Mouse (Mus musculus) c-Kit-positive CD71-positive TER-119-negative erythroid progenitor cells, embryonic 14.5 days (primary cell): ENCODE measurements around the gene Rarg.
A peak's percentile ranks its signal among the peaks of the same experiment; 100 is the strongest.

Source experiments
- DNase-seq: peaks from one replicate; pipeline ENCODE4 v3.0.0-alpha.2; 2013; ENCODE audit warnings: low read depth

Gene Rarg

DNA sequence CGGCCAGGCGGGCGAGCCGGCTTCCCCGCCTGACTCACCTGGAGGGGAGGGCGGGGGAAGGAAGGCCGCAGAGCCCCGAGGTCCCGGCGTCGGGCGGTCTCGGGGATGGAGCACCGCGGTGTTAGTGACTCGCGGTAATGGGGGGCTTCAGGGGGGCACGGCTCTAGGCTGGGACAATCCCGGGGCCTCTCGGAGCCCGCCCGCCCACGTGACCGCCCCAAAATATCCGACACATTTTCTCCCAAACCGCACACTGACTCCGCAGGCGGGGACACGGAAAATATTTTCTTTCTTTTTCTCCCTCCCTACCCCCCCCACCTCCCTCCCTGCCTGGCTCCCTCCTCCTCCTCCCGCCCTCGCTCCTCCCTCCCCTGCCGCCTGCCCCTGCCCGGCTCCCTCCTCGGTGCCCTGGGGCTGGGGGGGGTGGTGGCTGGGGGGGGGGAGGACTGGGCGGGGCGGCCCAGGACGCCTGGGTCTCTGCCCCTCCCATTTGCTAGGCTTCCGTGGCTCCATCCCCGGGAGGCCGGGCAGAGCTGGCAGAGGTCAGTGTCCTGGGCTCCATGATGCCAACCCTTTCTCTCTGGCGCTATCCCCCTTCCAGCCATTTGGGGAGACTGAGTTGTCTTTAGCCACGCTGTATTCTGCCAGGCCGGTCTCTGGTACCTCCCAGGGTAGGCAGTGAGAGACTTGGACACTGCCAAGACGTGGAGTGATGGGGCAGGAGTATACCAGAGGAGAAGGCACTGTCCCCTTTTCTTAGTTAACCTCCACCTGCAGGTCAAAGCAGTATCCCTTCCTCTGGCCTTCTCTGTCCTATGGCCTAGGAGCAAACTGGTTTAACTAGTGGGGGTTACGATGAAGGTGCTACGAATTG is at the start of gene Rarg:
Gene Rarg (minus strand): TSS at position 316 of the 874 bp plus-strand sequence.
- no peak for DNase-seq

DNA sequence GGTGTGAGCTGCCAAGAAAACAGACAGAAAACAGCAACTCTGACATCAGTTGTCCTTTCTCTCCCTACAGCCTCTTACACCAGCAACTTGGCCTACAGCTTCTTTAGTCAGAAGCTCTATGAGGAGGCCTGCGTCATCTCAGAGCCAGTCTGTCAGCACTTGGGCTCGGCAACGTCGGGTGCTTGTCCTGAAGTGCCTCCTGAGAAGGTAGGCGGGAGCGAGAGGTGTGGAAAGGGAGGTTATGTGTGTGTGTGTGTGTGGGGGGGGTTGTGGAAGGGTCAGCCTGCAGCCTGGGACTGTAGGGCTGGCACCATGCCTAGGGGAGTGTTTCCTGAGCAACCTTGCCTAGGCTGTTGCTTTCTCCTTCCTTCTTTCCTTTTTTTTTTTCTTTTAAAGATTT is 45.2 kb upstream of the Rarg start:
- no peak for DNase-seq

- DNase-seq = no peak
These were observed 39.2 kb upstream of the Rarg start for GRCm38 (mm10) chr15:102296368-102297006.

DNA sequence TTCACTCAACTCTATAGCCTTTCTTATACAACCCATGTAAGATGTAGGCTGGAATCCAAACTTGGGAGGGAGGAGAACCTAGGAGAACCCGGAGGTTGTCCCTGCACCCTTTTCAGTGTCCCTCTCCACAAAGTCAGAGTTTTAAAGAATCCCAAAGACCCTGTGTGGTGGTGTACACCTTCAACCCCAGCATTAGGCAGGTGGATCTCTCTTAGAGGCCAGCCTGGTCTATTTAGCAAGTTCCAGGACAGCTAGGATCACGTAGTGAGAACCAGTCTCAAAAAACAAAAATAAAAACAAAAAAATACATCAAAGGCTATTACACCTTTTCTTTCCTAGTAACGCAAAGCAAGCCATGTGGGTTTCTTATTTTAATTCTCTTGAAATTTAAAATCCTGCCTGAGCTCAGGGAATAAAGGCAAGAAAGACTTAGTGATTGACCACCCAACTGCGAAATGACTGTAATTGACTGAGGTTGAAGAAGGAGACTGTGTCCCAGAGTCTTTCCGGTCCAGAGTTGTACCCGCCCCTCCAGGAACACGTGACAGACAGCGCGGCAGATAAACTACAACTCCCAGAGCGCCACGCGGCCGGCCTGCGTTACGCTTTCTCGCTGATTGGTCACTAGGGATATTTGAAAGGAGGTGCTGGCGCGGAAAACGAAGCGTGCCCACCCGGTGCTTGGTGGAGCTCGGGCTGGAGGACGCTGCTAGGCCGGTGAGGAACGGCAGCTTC is 38.5 kb upstream of the Rarg start, which contains the start of gene Espl1:
Gene Espl1 (plus strand): TSS at position 634 of the 735 bp plus-strand sequence.
- DNase-seq = peak; percentile 95

DNA sequence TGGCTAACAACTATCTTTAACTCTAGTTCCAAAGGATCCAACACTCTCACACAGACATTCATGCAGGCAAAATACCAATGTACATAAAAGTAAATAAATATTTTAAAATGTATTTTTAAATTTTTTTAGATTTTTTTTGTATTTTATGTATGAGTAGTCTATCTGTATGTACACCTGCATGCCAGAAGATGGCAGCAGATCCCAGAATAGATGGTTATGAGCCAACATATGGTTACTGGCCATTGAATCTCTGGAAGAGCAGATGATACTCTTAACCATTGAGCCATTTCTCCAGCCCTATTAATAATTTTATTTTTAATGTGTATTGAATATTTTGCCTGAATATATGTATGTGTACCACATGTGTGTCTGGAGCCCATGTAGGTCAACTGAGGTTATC is 30.1 kb upstream of the Rarg start:
- peak; percentile 54 for DNase-seq

GRCm38 (mm10) chr15:102283648-102284047 is 26.3 kb upstream of the Rarg start:
- no peak for DNase-seq

GRCm38 (mm10) chr15:102282463-102283292 is 25.4 kb upstream of the Rarg start:
- peak; percentile 34 for DNase-seq

GRCm38 (mm10) chr15:102280623-102281022 is 23.3 kb upstream of the Rarg start:
- no peak for DNase-seq

- no peak for DNase-seq
These were observed 22.6 kb upstream of the Rarg start for GRCm38 (mm10) chr15:102279783-102280520.

- DNase-seq = peak; percentile 86
These were observed 21.9 kb upstream of the Rarg start, which contains the start of gene Mfsd5 for GRCm38 (mm10) chr15:102279092-102279782. Gene Mfsd5, plus strand, starts transcription at chr15:102279454.

DNA sequence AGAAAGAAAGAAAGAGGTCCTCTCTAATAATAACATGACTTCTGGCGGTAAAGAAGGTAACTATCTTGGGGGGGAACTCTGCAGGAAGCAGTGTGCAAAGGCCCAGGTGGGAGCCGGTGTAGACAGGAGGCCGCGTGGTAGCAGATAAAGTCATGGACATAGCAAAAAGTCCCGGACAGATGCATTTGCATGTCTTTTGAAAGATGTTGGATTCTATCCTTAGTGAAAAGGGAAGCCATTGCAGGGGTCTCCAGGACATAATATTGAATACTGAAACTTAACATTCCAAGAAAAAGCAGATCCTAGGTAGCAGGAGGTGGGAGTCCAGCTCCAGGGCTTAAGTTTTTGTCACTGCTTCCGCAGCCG is 21.4 kb upstream of the Rarg start:
- no peak for DNase-seq

GRCm38 (mm10) chr15:102273982-102274716 is 16.8 kb upstream of the Rarg start:
- no peak for DNase-seq

DNA sequence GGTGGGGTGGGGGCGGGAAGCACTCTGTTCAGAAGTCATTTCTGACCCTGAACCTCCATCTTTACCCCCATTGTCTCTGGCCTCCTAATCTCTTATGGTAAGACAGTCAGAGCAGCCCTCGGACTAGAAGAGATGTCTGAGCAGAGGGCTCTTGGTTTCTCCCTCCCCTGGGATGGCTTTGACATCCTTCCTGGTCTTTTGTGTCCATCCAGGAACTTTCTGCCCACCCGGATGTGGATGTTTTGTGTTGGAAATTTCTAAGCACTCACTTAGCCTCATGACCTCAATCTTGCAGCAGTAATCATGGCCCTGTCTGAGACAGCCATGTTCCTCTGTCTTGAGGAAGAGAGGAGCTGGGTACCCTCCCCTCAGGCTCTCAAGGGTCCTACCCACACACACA is 14.1 kb upstream of the Rarg start:
- DNase-seq = no peak

- no peak for DNase-seq
These were observed 13.1 kb upstream of the Rarg start, which contains the start of gene Gm9918 for GRCm38 (mm10) chr15:102270274-102270960. Gene Gm9918, plus strand, starts transcription at chr15:102270563.

DNA sequence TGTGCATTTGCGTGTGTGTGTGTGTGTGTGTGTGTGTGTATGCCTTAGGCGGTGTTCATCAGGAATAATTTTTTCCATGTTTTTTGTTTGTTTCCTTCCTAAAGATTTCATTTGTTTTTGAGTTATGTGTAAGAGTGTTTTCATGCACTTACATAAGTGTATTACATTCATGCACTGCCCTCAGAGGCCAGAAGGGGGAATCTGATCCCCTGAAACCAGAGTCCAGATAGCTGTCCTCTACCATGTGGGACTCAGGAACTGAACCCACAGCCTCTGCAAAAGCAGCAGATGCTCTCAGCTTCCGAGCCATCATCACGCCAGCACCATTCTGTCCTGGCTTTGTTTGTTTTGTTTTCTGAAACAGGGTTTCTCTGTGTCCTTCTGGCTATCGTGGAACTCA is 8.2 kb upstream of the Rarg start:
- no peak for DNase-seq

GRCm38 (mm10) chr15:102263037-102263436 is 5.7 kb upstream of the Rarg start:
- DNase-seq = no peak

DNA sequence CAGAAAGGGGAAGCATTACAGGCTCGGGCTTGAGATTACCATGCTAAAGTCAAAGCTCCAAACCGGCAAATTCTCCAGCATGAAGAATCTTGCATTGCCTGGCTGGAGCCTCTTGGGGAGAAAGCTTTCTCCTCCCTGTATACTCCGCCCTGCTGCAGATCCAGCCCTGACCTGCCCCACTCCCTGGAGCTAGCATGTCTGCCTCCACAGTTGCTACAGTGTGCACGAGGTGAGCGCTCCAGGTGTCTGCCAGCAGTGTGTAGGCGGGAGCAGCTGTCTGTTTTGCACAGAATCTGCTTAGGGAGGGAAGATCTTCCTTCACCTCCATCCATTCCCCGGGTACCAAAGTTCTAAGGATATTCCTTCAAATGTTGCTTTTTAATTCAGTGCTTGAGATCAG is 5.3 kb upstream of the Rarg start:
- no peak for DNase-seq

- DNase-seq = no peak
These were observed 1.4 kb upstream of the Rarg start for GRCm38 (mm10) chr15:102258581-102259253.
